Mouse (Mus musculus) left cerebral cortex, adult 11 months (tissue): ENCODE results near the gene Ubxn1.
"Not testable (repeated sequence)": the region's sequence is repeated elsewhere in the genome, so short reads cannot be mapped to it uniquely, and the experiment has no call there.

Source experiments
- DNase-seq: peaks from one replicate; pipeline ENCODE4 v3.0.0; 2022; ENCODE audit warnings: low spot score

The Ubxn1 gene

DNA sequence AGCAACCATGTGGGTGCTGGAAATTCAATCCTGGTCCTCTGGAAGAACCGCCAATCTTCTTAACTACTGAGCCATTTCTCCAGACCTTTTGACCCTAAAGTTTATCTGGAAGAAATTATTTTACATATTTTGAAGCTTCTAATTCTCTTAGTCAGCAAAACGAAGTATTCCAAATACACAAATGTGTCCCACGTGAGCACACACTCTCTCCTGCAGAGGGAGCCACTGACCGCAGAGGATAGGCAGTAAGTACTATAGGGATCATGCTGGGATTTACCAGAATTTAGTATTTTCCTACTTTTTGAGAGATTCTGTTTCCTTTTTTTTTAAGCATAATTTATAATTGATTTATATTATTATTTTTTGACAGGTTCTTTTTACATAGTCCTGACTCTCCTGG, 13.6 kb upstream of the Ubxn1 start:
- DNase-seq: no peak

DNA sequence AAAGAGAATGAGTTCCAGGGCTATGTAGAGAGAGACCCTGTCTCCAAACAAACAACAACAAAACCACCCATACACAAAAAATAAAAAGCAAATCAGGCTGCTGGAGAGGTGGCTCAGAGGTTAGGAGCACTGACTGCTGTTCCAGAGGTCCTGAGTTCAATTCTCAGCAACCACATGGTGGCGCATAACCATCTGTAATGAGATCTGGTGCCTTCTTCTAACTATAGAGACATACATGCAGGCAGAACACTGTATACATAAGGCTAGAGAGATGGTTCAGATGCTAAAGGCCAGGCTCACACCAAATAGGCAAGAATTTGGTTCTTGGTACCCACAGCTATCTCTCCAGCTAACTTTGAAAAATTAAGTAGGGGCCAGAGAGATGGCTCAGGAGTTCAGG, 12.3 kb upstream of the Ubxn1 start:
- DNase-seq: no peak

DNA sequence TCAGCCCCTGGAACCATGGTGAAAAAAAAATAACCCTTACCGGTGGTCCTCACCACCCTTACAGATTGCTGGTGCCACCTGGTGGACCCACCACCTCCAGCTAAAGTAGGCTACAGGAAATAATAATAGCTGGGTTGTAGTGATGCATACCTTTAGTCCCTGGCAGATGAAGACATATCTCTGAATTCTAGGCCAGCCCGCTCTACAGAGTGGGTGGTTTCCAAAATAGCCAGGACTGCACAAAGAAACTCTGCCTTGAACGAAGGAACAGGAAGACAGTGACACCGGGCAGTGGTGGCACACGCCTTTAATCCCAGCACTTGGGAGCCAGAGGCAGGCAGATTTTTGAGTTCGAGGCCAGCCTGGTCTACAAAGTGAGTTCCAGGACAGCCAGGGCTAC, 7.0 kb upstream of the Ubxn1 start:
- no peak for DNase-seq

DNA sequence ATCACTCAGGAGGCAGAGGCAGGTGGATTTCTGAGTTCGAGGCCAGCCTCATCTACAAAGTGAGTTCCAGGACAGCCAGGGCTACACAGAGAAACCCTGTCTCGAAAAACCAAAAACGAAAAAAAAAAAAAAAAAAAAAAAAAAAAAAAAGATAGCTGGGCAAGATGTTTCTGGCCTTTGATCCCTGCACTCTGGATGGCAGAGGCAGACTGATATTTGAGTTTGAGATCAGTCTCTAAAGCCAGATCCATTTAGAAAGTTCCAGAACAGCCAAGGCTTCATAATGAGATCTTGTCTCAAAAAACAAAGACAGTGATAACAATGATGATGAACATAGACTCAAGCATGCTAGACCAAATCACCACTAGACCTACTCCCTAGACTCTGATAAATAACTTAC, 915 bp upstream of the Ubxn1 start:
- not testable (repeated sequence) for DNase-seq

DNA sequence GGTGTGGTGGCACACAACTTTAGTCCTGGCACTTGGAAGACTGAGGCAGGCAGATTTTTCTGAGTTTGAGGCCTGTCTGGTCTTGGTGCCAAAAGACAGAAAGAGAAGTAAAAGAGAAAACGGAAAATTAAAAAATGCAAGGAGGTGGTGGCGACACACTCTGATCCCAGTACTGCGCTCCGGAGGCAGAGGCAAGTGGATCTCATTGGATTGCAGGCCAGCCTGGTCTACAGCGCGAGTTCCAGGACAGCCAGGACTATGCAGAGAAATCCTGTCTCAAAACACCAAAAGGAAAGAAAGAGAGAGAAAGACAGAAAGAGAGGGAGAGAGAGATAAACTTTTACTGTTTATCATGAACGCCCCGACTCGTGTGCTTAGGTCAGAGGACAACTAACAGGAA, 458 bp upstream of the Ubxn1 start:
- no peak for DNase-seq

DNA sequence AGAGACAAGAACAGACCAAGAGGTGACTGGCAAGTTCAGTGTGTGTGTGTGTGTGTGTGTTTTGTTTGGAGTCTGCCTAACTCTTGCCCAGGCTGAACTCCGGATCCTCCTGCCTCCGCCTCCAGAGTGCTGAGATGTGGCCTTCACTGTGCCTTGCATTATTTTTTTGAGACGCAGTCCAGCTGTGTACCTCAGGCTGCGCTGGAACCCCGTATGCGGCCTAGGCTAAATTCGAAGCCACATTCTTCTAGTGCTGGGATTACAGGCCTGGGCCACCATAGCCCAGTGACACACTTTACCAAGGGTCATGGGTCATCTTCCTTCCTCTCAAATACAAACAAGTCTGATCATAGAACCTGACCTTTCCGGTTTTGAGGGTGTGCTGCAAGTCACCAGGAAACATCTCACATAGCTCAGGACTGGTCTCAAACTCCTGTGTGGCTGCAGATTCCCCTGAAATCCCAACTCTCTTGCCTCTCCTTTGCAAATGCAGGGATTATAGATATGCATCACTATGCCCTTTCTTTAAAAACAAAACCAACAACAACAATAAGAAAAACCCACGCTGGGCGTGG, 1.1 kb downstream of the Ubxn1 start:
- no peak for DNase-seq

DNA sequence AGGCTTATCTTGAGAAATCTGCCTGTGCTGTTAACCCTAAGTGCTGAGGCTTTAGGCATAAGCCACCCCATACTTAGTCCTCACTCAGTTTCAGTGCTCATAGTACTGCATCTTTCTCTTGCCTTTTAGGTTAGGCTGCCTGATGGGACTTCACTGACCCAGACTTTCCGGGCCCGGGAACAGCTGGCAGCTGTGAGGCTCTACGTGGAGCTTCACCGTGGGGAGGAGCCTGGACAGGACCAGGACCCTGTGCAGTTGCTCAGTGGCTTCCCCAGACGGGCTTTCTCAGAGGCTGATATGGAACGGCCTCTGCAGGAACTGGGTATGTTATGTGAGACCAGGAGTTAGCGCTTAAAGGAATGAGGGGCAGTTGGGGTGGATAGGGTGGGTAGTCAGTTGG, 3.7 kb downstream of the Ubxn1 start:
- DNase-seq: no peak

DNA sequence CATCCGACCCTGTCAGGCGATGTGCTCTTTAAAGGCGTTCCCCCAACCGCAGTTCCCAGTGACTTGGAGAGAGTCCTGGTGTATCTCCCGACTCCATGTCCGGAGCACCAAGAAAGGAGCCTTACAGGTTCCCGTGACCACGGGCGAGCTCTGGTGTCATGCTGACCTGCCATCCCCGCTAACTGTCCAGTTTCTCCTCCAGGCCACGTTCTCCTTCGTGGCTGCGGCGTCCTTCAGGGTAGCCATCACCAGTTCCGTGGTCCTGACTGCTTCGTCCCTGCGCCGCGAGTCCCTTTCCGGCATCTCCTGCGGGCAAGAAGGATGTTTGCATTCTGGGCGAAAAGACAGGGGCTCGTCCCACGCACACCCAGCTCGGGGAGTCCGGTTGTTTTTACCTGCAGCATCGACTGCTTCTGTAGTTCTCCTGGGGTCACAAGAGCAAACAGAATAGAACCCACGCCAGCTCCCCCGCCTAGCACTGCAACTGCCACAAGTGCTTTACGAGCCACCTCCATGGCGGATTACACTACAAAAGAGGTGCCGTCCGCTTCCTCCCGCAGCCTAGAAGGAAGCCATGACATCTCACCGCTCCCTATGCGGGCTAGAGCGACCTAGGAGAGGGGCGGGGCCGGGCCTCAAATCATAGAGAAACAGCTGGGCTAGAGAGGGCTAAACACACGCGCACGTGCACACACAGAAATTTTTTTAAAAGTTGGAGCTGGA, 9.2 kb downstream of the Ubxn1 start, which contains the start of gene Uqcc3:
Uqcc3 (minus strand) TSS at position 613 of the 723 bp plus-strand sequence.
- peak; percentile 83 for DNase-seq

DNA sequence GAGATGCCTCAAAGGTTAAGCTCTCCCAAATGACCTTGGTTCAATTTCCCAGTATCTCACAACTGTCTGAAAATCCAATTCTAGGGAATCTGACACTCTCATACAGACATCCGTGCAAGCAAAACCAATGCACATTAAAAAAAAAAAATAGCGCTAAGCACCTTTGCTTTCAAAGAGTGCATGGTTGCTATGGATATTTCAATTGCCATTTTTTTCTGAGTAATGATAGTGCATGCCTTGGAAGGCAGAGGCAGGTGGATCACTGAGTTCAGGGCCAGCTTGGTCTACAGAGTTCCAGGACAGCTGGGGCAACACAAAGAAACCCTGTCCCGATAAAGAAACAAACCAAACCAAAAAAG, 9.7 kb downstream of the Ubxn1 start:
- no peak for DNase-seq

DNA sequence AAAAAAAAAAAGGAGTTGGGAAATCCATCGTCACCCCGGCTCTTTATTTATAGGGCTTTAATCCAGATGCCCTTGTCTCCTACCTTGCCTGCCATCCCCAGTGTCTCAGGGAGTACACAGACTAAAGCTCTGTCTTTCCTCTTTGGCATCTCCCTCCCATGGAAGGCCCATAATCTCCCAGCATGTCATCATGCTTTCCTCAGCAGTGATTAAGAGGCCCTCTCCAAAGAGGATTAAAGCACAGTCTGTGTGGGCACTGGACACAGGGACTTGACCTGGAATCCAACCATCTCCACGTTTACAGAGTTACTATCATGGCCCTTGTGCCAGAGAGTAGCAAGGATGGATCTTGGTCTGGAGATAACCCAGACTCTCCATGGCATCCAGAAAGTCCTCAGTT, 12.3 kb downstream of the Ubxn1 start, which contains the start of the genes Lbhd1 and Gm49403:
Lbhd1 (plus strand) TSS at position 117 of the 400 bp plus-strand sequence.
Gm49403 (plus strand) TSS at position 315 of the 400 bp plus-strand sequence.
- DNase-seq: no peak

DNA sequence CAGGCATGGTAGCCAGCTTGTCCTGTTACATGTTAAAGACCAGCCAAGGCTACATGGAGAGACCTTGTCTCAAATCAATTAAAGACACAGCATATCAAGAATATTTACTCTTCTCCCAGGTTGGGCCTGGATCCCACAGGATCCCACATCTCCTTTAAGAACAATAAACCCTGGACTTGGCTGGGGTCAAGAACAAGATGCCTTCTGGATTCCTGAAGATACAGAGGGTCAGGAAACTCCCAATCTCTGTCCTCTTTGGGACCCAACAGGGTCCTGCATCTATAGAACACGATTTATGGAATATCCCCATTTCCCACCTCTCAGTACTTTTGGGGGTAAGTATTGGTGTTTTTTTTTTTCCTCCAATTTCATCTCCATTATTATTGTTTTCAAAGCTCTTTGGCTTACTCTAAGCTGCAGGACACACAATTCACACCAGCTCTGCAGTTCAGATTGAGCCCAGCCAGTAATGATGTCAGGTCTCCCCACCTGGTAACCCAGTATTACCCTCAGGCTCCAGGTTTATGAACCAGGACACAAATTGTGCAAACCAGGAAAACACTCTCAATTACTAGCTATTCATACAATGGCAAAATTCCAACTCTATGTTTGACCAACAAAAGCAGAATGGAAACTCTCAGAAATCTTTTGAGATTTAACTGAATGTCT, 15.8 kb downstream of the Ubxn1 start:
- DNase-seq: no peak

DNA sequence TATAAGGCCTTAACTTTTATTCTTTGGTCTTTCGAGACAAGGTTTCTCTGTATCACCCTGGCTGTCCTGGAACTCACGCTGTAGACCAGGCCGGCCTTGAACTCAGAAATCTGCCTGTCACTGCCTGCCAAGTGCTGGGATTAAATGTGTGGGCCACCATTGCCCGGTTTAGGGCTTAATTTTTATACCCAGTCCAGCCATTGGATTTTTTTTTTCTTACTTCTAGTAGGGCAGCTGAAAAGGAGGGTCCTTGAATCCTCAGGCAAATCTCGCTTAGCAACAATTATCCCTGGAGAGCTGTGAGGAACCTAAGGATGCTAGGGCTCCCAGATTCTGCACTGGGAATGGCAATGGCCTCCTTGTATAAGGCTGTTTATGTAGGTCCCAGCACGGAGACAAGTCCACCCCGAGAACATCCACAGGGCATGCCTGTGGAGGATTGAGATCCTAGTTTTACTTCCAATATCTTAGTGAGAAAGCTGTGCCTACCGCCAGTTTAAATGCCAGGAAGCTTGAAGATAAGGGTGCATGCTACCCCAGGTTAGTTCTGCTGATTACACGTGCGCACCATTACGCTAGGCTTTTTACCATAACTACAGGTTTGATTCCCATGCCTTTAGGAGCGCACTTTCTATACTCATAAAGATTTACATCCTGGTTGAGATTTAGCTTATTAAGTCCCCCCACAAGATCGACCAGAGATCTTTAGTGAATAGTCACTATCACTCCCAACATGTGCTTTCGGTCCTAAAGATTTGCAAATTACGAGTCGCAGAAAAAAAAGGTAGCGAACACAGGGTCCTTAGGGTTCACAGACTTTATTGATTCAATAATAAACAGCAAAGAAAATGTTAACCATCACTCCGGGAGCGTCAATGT, 16.5 kb downstream of the Ubxn1 start:
- DNase-seq: no peak

DNA sequence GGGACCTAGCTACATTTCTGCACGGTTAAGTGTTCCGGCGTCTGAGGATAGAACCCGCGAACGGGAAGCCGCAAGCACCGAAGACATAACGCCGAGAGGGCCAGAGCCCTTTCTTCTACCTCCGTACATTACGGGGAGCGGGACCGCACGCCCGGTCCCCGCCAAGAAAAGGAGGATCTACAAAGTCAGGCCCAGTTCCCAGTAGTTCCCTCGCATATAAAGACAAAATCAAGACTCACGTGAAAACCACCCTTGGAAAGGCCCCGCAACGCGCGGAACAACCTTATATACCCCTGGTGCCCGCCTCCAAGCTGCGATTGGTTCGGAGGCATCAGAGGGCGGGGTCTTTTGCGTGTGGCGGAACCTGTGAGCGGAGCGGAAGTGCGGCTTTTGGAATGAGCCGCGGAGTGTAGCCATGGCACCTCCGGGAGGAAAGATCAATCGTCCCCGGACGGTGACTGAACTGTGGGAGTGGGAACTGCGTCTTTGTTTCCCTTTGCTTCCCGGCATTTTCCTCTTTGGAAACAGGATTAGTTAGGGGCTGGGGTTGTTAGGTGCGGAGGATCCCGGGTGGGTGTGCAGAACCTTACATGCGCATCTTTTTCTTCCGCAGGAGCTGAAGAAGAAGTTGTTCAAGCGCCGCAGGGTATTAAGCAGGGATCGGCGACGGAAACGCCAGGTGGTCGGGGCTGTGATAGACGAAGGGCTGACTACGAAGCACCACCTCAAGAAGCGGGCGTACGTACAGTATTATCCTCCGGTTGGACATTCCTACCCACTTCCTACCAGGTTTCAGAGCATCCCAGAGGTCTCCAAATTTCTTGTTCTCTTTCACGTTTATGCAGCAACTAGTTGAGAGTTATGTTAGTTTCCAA, 17.5 kb downstream of the Ubxn1 start, which contains the start of the genes 1810009A15Rik and Gm49416:
1810009A15Rik (plus strand) TSS at position 343 of the 875 bp plus-strand sequence.
Gm49416 (plus strand) TSS at position 416 of the 875 bp plus-strand sequence.
- peak; percentile 89 for DNase-seq

DNA sequence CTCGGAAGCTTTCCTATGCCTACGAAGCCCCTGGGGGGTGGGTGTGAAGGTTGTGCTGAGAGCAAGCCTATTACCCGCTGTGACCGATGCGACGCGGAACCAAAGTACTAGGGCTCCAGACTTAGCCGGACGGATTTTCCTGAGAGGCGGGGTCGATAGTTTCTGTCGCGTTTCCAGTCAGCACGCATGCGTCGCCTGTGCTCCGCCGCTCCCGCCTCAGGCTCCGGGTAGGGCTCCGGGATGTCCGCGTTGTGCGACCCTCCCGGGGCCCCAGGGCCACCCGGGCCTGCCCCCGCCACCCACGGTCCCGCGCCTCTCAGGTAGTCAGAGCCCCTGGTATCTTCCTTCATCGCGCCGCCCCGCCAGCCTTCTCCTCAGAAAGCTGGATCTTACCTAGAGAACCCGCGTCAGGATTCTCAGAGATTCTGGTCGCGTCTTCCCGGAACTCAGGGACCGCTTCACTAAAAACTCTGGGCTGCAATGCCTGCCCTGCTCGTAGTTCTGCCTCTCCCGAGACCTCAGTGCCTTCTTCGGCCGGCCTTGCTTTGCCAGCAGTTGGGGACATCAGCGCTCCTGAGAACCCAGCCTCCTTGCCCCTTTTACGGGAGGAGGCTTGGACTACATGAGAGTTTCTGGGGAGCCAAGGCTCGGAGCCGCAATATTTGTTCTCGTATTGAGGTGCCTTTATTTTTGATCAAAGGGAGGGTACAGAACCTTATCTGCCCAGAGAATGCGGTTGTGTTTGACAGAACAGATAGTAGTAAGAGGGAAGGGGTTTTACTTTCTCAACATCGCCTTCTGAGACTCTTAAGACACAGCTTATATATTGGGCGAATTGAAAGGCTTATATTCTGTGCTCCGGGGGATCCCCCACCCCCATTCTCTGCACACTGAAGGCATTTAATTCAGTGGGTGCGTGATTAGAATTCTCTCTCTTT, 21.8 kb downstream of the Ubxn1 start, which contains the start of gene Ints5:
Ints5 (plus strand) TSS at position 177 of the 938 bp plus-strand sequence.
- peak; percentile 65 for DNase-seq

DNA sequence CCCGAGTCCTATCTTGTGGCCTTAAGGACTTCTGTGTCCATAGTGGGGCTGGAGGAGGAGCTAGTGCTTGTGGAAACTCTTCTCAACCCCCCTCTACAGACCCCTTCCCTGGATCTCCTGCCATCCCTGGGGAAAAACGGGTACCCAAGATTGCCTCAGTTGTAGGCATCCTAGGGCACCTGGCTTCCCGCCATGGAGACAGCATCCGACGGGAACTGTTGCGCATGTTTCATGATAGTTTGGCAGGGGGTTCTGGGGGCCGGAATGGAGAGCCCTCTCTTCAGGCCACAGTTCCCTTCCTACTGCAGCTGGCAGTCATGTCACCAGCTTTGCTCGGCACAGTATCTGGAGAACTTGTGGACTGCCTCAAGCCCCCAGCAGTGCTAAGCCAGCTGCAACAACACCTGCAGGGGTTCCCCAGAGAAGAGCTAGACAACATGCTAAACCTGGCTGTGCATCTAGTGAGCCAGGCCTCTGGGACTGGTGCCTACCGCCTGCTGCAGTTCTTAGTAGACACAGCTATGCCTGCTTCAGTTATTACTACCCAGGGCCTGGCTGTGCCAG, 24.2 kb downstream of the Ubxn1 start:
- DNase-seq: no peak

DNA sequence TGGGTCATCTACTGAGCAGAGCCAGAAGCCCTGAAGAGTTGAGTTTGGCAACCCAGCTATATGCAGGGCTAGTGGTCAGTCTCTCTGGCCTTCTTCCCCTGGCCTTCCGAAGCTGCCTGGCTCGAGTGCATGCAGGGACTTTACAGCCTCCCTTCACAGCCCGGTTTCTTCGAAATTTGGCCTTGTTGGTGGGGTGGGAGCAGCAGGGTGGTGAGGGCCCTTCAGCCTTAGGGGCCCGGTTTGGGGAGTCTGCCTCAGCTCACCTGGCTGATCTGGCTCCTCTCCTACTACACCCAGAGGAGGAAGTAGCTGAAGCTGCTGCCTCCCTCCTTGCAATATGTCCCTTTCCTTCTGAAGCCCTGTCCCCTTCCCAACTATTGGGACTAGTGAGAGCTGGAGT, 24.9 kb downstream of the Ubxn1 start:
- DNase-seq: not testable (repeated sequence)

DNA sequence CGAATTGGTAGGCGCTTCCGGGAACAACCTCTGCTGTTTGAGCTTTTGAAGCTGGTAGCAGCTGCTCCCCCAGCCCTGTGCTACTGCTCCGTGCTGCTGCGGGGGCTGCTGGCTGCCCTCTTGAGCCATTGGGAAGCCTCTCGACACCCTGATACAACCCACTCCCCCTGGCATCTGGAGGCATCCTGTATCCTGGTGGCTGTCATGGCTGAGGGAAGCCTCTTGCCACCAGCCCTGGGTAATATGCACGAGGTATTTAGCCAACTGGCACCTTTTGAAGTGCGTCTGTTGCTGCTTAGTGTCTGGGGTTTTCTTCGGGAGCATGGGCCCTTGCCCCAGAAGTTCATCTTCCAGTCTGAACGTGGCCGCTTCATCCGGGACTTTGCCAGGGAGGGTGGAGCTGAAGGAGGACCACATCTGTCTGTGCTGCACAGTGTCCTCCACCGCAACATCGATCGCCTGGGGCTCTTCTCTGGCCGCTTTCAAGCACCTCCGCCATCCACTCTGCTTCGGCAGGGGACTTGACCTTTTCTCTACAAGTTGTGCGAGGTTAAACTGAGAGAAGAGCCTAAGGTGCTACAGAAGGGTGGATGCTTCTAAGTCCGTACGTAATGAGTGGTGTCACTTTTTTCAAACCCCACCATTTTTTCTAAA, 26.0 kb downstream of the Ubxn1 start:
- DNase-seq: not testable (repeated sequence)

DNA sequence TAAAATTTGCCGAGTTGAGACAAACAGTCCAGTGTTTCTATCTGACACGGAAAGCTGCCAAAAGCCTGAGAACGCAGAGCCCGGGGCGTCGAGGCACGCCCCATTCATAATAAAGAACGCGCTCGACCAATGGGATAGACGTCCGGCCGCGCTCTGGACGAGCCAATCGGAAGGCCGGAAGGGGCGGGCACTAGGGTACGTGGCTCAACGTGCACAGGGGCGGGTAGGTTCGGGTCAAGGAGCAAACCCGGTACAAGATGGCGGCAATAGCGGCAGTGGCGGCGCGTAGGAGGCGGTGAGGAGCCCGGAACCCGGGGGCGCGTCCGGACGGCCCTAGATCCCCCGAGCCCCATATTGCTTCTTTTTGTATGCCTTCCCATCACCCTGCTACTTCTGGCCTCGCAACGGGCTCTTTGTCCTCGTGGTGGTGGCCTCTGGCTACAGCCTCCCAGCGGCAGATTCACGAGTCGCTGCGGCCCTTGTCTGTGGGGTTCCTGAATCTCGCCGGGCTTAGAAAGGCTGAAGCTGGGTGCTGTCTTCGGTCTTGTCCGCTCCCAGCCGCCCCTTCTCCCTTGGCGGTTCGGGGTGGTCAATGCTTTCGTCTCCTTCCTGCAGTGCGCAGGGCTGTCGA, 26.7 kb downstream of the Ubxn1 start, which contains the start of gene Ganab:
Ganab (plus strand) TSS at position 207 of the 631 bp plus-strand sequence.
- DNase-seq: peak; percentile 93
